Comparison of ENCODE assay signal across 33 mouse cellular contexts in genomic region chr17:48301792-48302191, GRCm38 (mm10). TPM values are rescaled to one million over a fixed set of nuclear protein-coding genes. Genes with fewer than 3 reads are reported as not detected.
DNase-seq lines count a peak whose midpoint lies in the region; ATAC-seq and TF ChIP-seq lines count a peak whose summit lies in the region.
"Had no signal": no experiment of that assay in that cellular context is flagged by ENCODE, and none has a peak within 500 bp of the region (broad histone marks: within the 10 kb centered on the region; RNA-seq: fewer than 3 reads in every experiment).

No protein-coding gene starts in this region.

- H3K9ac ChIP-seq in liver, embryonic 14.5 days (replicated peaks), result peak overlapping the region; percentile 86
- H3K9ac ChIP-seq: forebrain, embryonic 12.5 days; limb, embryonic 15.5 days had no signal

- WGBS in liver, embryonic 14.5 days (ENCODE audit: insufficient replicate concordance), result 54% methylated on average over 5 of the region's 5 CpGs
- WGBS in embryonic facial prominence, embryonic 10.5 days, result 87% methylated on average over 5 of the region's 5 CpGs

- H3K9me3 ChIP-seq in erythroblast, embryonic 14.5 days (ENCODE audit: control insufficient read depth, low read length), result no peaks in the 10 kb centered on the region
- H3K9me3 ChIP-seq in liver, embryonic 14.5 days (ENCODE audit: control insufficient read depth, low read length), result no peaks in the 10 kb centered on the region
- H3K9me3 ChIP-seq in embryonic facial prominence, embryonic 10.5 days, result no peaks in the 10 kb centered on the region
- H3K9me3 ChIP-seq: forebrain, embryonic 12.5 days; hindbrain, embryonic 10.5 days; limb, embryonic 15.5 days had no signal

- peaks cover 59% of the 10 kb centered on the region for H3K4me1 ChIP-seq in erythroblast, embryonic 14.5 days (ENCODE audit: control insufficient read depth)
- H3K4me1 ChIP-seq in liver, embryonic 14.5 days (replicated peaks; ENCODE audit: control insufficient read depth in 2 of 2, insufficient read depth in 2 of 2, low read length in 1 of 2), result peaks cover 20 to 41% of the 10 kb centered on the region in 2 experiments
- peaks cover 12% of the 10 kb centered on the region for H3K4me1 ChIP-seq in embryonic facial prominence, embryonic 10.5 days
- H3K4me1 ChIP-seq: forebrain, embryonic 12.5 days; limb, embryonic 15.5 days had no signal

- H3K36me3 ChIP-seq in erythroblast, embryonic 14.5 days (ENCODE audit: control insufficient read depth), result peaks cover 35% of the 10 kb centered on the region
- H3K36me3 ChIP-seq in liver, embryonic 14.5 days (replicated peaks; ENCODE audit: control insufficient read depth, insufficient read depth, low read depth), result peaks cover 6% of the 10 kb centered on the region
- no peaks in the 10 kb centered on the region for H3K36me3 ChIP-seq in embryonic facial prominence, embryonic 10.5 days (replicated peaks)
- H3K36me3 ChIP-seq: forebrain, embryonic 12.5 days; hindbrain, embryonic 10.5 days; limb, embryonic 15.5 days had no signal

- peak; percentile 3 for DNase-seq in thymus, postnatal 0 days (ENCODE audit: low spot score)
- DNase-seq in thymus, postnatal 25 days, result no peak
- DNase-seq in liver, embryonic 14.5 days (ENCODE audit: low read depth in 3 of 3, low spot score in 3 of 3), result no peak
- no peak for DNase-seq in embryonic facial prominence, embryonic 10.5 days (ENCODE audit: low spot score)
- DNase-seq in urinary bladder, postnatal 10 days (ENCODE audit: low spot score), result no peak
- DNase-seq: adrenal gland, postnatal 36 days; cerebellum, adult 11 months; cerebellum, adult 9-11 months; gastrocnemius, adult 2 months; kidney, adult 9 months; kidney, postnatal 14 days; left cerebral cortex, postnatal 4 days; midbrain, embryonic 14.5 days; right cerebral cortex, postnatal 14 days; thymus, postnatal 14 days had no signal

- peak overlapping the region; percentile 79 for H3K4me2 ChIP-seq in liver, embryonic 14.5 days (ENCODE audit: low read depth)
- H3K4me2 ChIP-seq: forebrain, embryonic 12.5 days; limb, embryonic 15.5 days had no signal

- H3K27me3 ChIP-seq in erythroblast, embryonic 14.5 days (ENCODE audit: control insufficient read depth), result no peaks in the 10 kb centered on the region
- no peaks in the 10 kb centered on the region for H3K27me3 ChIP-seq in liver, embryonic 14.5 days (ENCODE audit: control insufficient read depth, insufficient read depth, low read length)
- no peaks in the 10 kb centered on the region for H3K27me3 ChIP-seq in embryonic facial prominence, embryonic 10.5 days (replicated peaks; ENCODE audit: low read depth, poor library complexity, severe bottlenecking)
- H3K27me3 ChIP-seq: CH12.LX; limb, embryonic 15.5 days had no signal

- H3K27ac ChIP-seq in liver, embryonic 14.5 days, result no peak overlapping the region
- H3K27ac ChIP-seq in embryonic facial prominence, embryonic 10.5 days (replicated peaks), result no peak overlapping the region
- H3K27ac ChIP-seq: forebrain, embryonic 12.5 days; gastrocnemius, adult 2 months; limb, embryonic 15.5 days had no signal

- no peak for TF ChIP-seq CTCF in liver, embryonic 14.5 days (IDR thresholded peaks at IDR 0.05; ENCODE audit: low read depth)

- TF ChIP-seq EP300 in liver, embryonic 14.5 days (IDR thresholded peaks at IDR 0.05; ENCODE audit: low read depth), result no peak

- peak overlapping the region; percentile 69 for H3K4me3 ChIP-seq in erythroblast, embryonic 14.5 days (replicated peaks)
- H3K4me3 ChIP-seq in liver, embryonic 14.5 days (ENCODE audit: insufficient read depth in 1 of 2, low read depth in 2 of 2, low read length in 2 of 2), result peak overlapping the region; percentile 57 to 67
- H3K4me3 ChIP-seq in embryonic facial prominence, embryonic 10.5 days, result no peak overlapping the region
- H3K4me3 ChIP-seq: forebrain, embryonic 12.5 days; gastrocnemius, adult 2 months; limb, embryonic 15.5 days had no signal

- ATAC-seq in erythroblast, adult 5-6 weeks (replicated peaks; ENCODE audit: low FRiP score, poor library complexity, severe bottlenecking), result no peak
- no peak for ATAC-seq in liver, embryonic 14.5 days (ENCODE audit: insufficient read depth)
- 0 out of 2 replicates have a peak, but pooled peaks have one; percentile 44 for ATAC-seq in megakaryocyte-erythroid progenitor cell, adult 5-6 weeks (replicated peaks; ENCODE audit: low FRiP score, low TSS enrichment, poor library complexity, severe bottlenecking)
- ATAC-seq: hindbrain, embryonic 16.5 days; intestine, embryonic 16.5 days had no signal

RNA-seq across cellular contexts. Expression of gene Treml2, which starts 2.5 kb away (rescaled TPM):
- 0.50 and 0.74 TPM in 2 replicates for polyA plus RNA-seq in erythroblast, embryonic 14.5 days (2012)
- 13.4 and 26.1 TPM in 2 replicates for total RNA-seq in erythroblast, adult 5-6 weeks (2015; ENCODE audit: low replicate concordance)
- total RNA-seq in erythroblast, adult 5-6 weeks (2017; ENCODE audit: low replicate concordance), result 13.8 and 15.1 TPM in 2 replicates
- polyA plus RNA-seq in thymus, postnatal 0 days (2015; fragmentation: Nextera tagmentation; extraction: Ambion mirVana), result 8.9 and 11.9 TPM in 2 replicates
- 10.6 and 10.7 TPM in 2 replicates for polyA plus RNA-seq in liver, embryonic 14.5 days (2012; rRNA removed)
- polyA plus RNA-seq in liver, embryonic 14.5 days (2014; fragmentation: Nextera tagmentation; extraction: Ambion mirVana), result 2.1 and 2.7 TPM in 2 replicates
- 39.3 and 64.8 TPM in 2 replicates for total RNA-seq in megakaryocyte-erythroid progenitor cell, adult 5-6 weeks (2014; fragmentation: Nextera tagmentation)
- 23.7 and 37.2 TPM in 2 replicates for total RNA-seq in megakaryocyte-erythroid progenitor cell, adult 5-6 weeks (2017)
- polyA plus RNA-seq in embryonic facial prominence, embryonic 10.5 days (2016; fragmentation: Nextera tagmentation; extraction: Ambion mirVana), result 0.28 and 0.40 TPM in 2 replicates
- total RNA-seq: gastrocnemius, adult 2 months had no signal
- polyA plus RNA-seq: hindbrain, embryonic 16.5 days; testis, adult 2 months had no signal

RNA-seq across cellular contexts. Expression of gene B430306N03Rik, which starts 14.1 kb away (rescaled TPM):
- polyA plus RNA-seq in erythroblast, embryonic 14.5 days (2012), result 0.02 TPM in 1 of 2 replicates, not detected in the other
- total RNA-seq in erythroblast, adult 5-6 weeks (2015; ENCODE audit: low replicate concordance), result 17.5 and 20.1 TPM in 2 replicates
- 7.0 and 7.2 TPM in 2 replicates for total RNA-seq in erythroblast, adult 5-6 weeks (2017; ENCODE audit: low replicate concordance)
- 0.53 and 0.64 TPM in 2 replicates for polyA plus RNA-seq in thymus, postnatal 0 days (2015; fragmentation: Nextera tagmentation; extraction: Ambion mirVana)
- 1.8 and 2.4 TPM in 2 replicates for polyA plus RNA-seq in liver, embryonic 14.5 days (2012; rRNA removed)
- polyA plus RNA-seq in liver, embryonic 14.5 days (2014; fragmentation: Nextera tagmentation; extraction: Ambion mirVana), result 1.9 and 2.6 TPM in 2 replicates
- total RNA-seq in megakaryocyte-erythroid progenitor cell, adult 5-6 weeks (2014; fragmentation: Nextera tagmentation), result 0.12 TPM in 1 of 2 replicates, not detected in the other
- 0.28 TPM in 1 of 2 replicates, not detected in the other for total RNA-seq in megakaryocyte-erythroid progenitor cell, adult 5-6 weeks (2017)
- polyA plus RNA-seq in embryonic facial prominence, embryonic 10.5 days (2016; fragmentation: Nextera tagmentation; extraction: Ambion mirVana), result not detected in 2 replicates
- total RNA-seq: gastrocnemius, adult 2 months; layer of hippocampus, postnatal 14 days had no signal
- polyA plus RNA-seq: embryonic facial prominence, embryonic 11.5 days; forebrain, embryonic 12.5 days; neural tube, embryonic 11.5 days had no signal

RNA-seq across cellular contexts. Expression of gene Treml4, which starts 37.7 kb away (rescaled TPM):
- polyA plus RNA-seq in erythroblast, embryonic 14.5 days (2012), result 0.06 and 0.27 TPM in 2 replicates
- 5.0 and 5.4 TPM in 2 replicates for total RNA-seq in erythroblast, adult 5-6 weeks (2015; ENCODE audit: low replicate concordance)
- 5.7 and 8.1 TPM in 2 replicates for total RNA-seq in erythroblast, adult 5-6 weeks (2017; ENCODE audit: low replicate concordance)
- 0.82 and 1.5 TPM in 2 replicates for polyA plus RNA-seq in thymus, postnatal 0 days (2015; fragmentation: Nextera tagmentation; extraction: Ambion mirVana)
- 4.3 and 4.6 TPM in 2 replicates for polyA plus RNA-seq in liver, embryonic 14.5 days (2012; rRNA removed)
- 3.3 and 5.7 TPM in 2 replicates for polyA plus RNA-seq in liver, embryonic 14.5 days (2014; fragmentation: Nextera tagmentation; extraction: Ambion mirVana)
- total RNA-seq in megakaryocyte-erythroid progenitor cell, adult 5-6 weeks (2014; fragmentation: Nextera tagmentation), result not detected in 2 replicates
- 0.46 TPM in 1 of 2 replicates, not detected in the other for total RNA-seq in megakaryocyte-erythroid progenitor cell, adult 5-6 weeks (2017)
- 0.11 and 0.16 TPM in 2 replicates for polyA plus RNA-seq in embryonic facial prominence, embryonic 10.5 days (2016; fragmentation: Nextera tagmentation; extraction: Ambion mirVana)
- total RNA-seq: common myeloid progenitor, adult 5-6 weeks; gastrocnemius, adult 2 months; layer of hippocampus, adult 18-20 months; layer of hippocampus, postnatal 14 days; left cerebral cortex, adult 8-10 months had no signal
- polyA plus RNA-seq: embryonic facial prominence, embryonic 11.5 days; hindbrain, embryonic 10.5 days; midbrain, embryonic 14.5 days had no signal

RNA-seq across cellular contexts. Expression of gene Trem2, which starts 44.4 kb away (rescaled TPM):
- 0.22 and 0.46 TPM in 2 replicates for polyA plus RNA-seq in erythroblast, embryonic 14.5 days (2012)
- 1.9 and 3.1 TPM in 2 replicates for total RNA-seq in erythroblast, adult 5-6 weeks (2015; ENCODE audit: low replicate concordance)
- 2.6 and 3.2 TPM in 2 replicates for total RNA-seq in erythroblast, adult 5-6 weeks (2017; ENCODE audit: low replicate concordance)
- 2.1 and 3.8 TPM in 2 replicates for polyA plus RNA-seq in thymus, postnatal 0 days (2015; fragmentation: Nextera tagmentation; extraction: Ambion mirVana)
- polyA plus RNA-seq in liver, embryonic 14.5 days (2012; rRNA removed), result 3.5 and 6.4 TPM in 2 replicates
- polyA plus RNA-seq in liver, embryonic 14.5 days (2014; fragmentation: Nextera tagmentation; extraction: Ambion mirVana), result 2.9 and 3.1 TPM in 2 replicates
- total RNA-seq in megakaryocyte-erythroid progenitor cell, adult 5-6 weeks (2014; fragmentation: Nextera tagmentation), result not detected in 2 replicates
- 0.19 TPM in 1 of 2 replicates, not detected in the other for total RNA-seq in megakaryocyte-erythroid progenitor cell, adult 5-6 weeks (2017)
- 0.59 and 2.5 TPM in 2 replicates for polyA plus RNA-seq in embryonic facial prominence, embryonic 10.5 days (2016; fragmentation: Nextera tagmentation; extraction: Ambion mirVana)
- total RNA-seq: CH12.LX; common myeloid progenitor, adult 5-6 weeks had no signal

RNA-seq across cellular contexts. Expression of gene Trem3, which starts 54.2 kb away (rescaled TPM):
- polyA plus RNA-seq in erythroblast, embryonic 14.5 days (2012), result not detected in 2 replicates
- total RNA-seq in erythroblast, adult 5-6 weeks (2015; ENCODE audit: low replicate concordance), result 47.6 and 61.3 TPM in 2 replicates
- total RNA-seq in erythroblast, adult 5-6 weeks (2017; ENCODE audit: low replicate concordance), result 26.4 and 57.7 TPM in 2 replicates
- 0.14 and 0.30 TPM in 2 replicates for polyA plus RNA-seq in thymus, postnatal 0 days (2015; fragmentation: Nextera tagmentation; extraction: Ambion mirVana)
- polyA plus RNA-seq in liver, embryonic 14.5 days (2012; rRNA removed), result 1.2 and 1.6 TPM in 2 replicates
- 2.8 and 4.1 TPM in 2 replicates for polyA plus RNA-seq in liver, embryonic 14.5 days (2014; fragmentation: Nextera tagmentation; extraction: Ambion mirVana)
- 3.8 TPM in 1 of 2 replicates, not detected in the other for total RNA-seq in megakaryocyte-erythroid progenitor cell, adult 5-6 weeks (2014; fragmentation: Nextera tagmentation)
- 0.84 TPM in 1 of 2 replicates, not detected in the other for total RNA-seq in megakaryocyte-erythroid progenitor cell, adult 5-6 weeks (2017)
- polyA plus RNA-seq in embryonic facial prominence, embryonic 10.5 days (2016; fragmentation: Nextera tagmentation; extraction: Ambion mirVana), result not detected in 2 replicates
- total RNA-seq: adrenal gland, postnatal 36 days; CH12.LX; gastrocnemius, adult 2 months; layer of hippocampus, adult 18-20 months; layer of hippocampus, postnatal 14 days had no signal
- polyA plus RNA-seq: forebrain, embryonic 12.5 days; gonadal fat pad, adult 2 months; heart, embryonic 16.5 days; hindbrain, embryonic 10.5 days; hindbrain, embryonic 16.5 days; midbrain, embryonic 14.5 days; neural tube, embryonic 11.5 days; testis, adult 2 months had no signal
